Mouse (Mus musculus): ENCODE results near the gene Cyp2d26. TPM values are rescaled to one million over a fixed set of nuclear protein-coding genes. Genes with fewer than 3 reads are reported as not detected.
"Not testable (repeated sequence)": the region's sequence is repeated elsewhere in the genome, so short reads cannot be mapped to it uniquely, and the experiment has no call there.

Gene Cyp2d26
- under 1 TPM in 1 of 3 experiments, not detected in 2; 0.44 TPM for polyA plus RNA-seq (2017; shearing (Covaris generic))

- no peak for ATAC-seq
Measured at GRCm38 (mm10) chr15:82794277-82794676, at the start of gene Cyp2d26. Gene Cyp2d26, minus strand, starts transcription at chr15:82794294.

DNA sequence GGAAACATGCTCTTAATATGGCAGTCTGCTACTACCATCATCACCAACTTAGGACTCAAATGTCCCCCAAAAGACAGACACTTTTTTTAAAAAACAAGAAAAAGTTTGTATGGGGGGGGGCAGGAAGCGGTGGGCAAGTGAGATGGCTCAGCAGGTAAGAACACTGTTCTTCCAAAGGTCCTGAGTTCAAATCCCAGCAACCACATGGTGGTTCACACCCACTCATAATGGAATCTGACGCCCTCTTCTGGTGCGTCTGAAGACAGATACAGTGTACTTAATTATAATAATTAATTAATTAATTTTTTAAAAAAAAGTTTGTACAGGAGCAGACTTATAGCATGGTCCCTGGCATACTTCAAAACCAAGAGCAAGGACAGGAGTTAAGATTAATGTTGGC is 45.1 kb upstream of the Cyp2d26 start:
- ATAC-seq, result no peak

DNA sequence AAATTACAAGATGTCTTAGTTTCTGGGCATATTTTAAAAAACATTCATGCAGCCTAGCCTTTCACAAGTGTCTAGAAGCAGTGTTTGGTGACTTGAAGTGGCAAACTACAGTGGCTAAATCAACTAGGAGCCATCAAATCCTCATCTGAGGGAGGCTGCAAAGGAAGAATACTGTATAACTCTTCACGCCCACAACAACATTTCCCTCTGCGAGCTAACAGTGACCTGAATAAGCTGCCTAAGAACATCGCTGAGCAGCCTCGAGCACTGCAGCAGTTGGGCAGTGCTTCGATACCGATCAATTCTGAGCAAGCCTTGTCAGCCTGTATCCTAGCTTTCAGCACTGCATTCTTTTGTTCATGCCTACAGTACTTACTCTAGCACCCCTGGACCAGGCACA is 35.8 kb upstream of the Cyp2d26 start:
- no peak for ATAC-seq

DNA sequence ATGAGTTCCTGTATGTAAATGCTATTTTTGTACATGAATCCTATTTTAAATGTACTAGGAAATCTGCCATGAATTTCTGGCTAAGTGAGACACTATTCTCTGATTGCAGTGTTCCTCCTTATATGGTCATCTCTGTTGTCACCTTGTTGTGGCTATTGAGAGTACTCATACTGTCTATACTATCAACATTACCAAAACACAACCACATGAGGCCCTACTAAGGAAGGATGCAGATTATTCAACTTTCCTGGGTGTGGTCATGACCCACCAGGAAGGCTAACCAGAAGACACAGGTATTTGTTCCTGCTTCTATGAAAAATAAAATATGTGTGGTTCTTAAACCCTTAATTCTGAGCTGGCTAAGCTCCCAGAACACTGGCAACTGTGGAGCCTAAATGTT is 31.8 kb upstream of the Cyp2d26 start:
- ATAC-seq, result no peak

DNA sequence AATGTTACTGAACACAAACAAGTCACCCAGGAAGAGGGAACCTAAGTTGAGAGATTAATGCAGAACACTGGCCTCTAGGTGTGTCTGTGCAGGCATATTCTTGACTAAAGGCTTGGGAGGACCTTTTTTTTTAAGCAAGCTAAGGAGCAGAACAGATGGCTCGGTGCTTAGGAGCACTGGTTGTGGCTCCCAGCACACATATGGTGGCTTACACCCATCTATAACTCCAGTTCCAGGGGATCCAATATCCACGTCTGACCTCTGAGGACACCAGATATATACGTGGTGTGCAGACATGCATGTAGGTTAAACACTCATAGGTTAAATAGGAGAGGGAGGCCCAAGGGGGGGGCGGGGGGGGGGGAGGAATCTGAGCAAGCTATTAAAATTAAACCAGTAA is 28.3 kb upstream of the Cyp2d26 start:
- ATAC-seq, result no peak

DNA sequence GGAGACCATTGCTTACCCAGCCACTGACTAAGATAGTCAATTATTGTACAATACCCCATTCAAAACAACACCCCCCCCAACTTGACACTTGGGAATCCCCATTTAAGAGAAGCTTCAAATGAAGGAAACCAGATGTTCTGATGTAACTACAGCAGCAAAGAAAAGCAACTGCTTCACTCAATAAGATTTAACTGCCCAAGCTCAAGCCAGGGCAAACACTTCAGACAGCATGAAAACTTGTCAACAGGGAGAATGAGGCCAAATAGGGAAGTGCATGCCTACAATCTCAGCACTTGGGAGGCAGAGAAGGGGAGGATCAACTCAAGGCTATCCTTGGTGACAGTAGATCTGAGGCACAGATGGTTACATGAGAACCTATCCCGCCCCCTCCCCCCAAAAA is 27.6 kb upstream of the Cyp2d26 start:
- no peak for ATAC-seq

- no peak for ATAC-seq
Measured at GRCm38 (mm10) chr15:82815296-82815695, 21.2 kb upstream of the Cyp2d26 start.

- no peak for ATAC-seq
Measured at GRCm38 (mm10) chr15:82814806-82815205, 20.7 kb upstream of the Cyp2d26 start.

- no peak for ATAC-seq
Measured at GRCm38 (mm10) chr15:82814321-82814720, 20.2 kb upstream of the Cyp2d26 start.

- no peak for ATAC-seq
Measured at GRCm38 (mm10) chr15:82810556-82810955, 16.5 kb upstream of the Cyp2d26 start.

GRCm38 (mm10) chr15:82809511-82809910 is 15.4 kb upstream of the Cyp2d26 start:
- no peak for ATAC-seq

- no peak for ATAC-seq
Measured at GRCm38 (mm10) chr15:82806969-82807763, 13.1 kb upstream of the Cyp2d26 start.

GRCm38 (mm10) chr15:82804708-82805639 is 10.9 kb upstream of the Cyp2d26 start:
- ATAC-seq, result peak; percentile 46

- no peak for ATAC-seq
Measured at GRCm38 (mm10) chr15:82795936-82796440, 1.9 kb upstream of the Cyp2d26 start.

GRCm38 (mm10) chr15:82793868-82794267 is 226 bp downstream of the Cyp2d26 start:
- no peak for ATAC-seq

DNA sequence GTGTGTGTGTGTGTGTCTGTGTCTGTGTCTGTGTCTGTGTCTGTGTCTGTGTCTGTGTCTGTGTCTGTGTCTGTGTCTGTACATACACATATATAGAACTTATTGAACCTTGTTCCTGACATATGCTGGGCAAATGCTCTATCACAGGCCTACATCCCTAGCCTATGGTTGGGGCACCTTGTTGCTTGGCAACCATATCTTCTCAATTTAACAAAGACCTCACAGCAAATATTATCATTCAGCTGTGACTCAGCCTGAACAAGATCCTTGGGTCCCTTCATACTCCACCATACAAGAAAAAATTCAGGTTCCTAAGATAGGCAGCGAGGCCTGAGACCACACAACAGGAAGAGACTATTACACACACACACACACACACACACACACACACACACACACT is 640 bp downstream of the Cyp2d26 start:
- ATAC-seq, result no peak

DNA sequence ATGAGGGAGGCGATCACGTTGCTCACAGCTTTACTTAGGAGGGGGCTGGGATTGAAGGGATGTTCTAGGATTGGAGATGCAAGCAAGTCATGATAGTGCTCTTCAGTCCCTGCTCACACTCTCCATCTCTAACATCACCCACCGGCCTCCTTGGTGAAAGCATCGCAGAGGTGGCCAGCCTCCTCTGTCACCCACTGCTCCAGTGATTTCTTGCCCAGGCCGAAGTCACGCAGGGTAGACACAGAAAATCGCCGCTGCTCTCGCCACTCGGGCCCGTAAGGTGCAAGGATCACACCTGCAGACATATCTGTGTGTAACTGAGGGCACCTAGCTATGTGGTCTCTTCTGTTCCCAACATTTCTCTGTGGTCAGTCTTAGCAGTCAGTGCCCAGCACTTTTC is 1.5 kb downstream of the Cyp2d26 start:
- ATAC-seq, result no peak

GRCm38 (mm10) chr15:82784581-82784980 is 9.5 kb downstream of the Cyp2d26 start:
- no peak for ATAC-seq

DNA sequence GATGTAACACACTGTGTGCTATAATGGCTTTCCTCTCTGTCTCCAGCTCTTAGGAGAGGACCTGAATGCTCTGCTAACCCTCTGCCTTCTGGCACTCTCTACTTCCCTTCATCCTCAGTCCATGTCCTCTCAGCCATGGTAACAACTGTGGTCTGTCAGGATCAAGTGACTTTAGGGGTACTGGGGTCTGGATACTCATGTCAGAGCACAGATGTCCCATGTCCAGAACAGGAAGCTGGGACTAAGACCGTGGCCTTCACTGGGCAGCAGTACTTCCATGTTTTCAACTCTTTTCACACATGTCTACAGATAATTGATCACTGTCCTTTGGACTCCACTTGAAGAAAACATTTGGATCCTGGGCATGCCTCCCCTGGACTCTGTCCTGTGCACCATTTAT is 10.3 kb downstream of the Cyp2d26 start:
- no peak for ATAC-seq

GRCm38 (mm10) chr15:82777856-82778255 is 16.2 kb downstream of the Cyp2d26 start:
- ATAC-seq, result not testable (repeated sequence)

DNA sequence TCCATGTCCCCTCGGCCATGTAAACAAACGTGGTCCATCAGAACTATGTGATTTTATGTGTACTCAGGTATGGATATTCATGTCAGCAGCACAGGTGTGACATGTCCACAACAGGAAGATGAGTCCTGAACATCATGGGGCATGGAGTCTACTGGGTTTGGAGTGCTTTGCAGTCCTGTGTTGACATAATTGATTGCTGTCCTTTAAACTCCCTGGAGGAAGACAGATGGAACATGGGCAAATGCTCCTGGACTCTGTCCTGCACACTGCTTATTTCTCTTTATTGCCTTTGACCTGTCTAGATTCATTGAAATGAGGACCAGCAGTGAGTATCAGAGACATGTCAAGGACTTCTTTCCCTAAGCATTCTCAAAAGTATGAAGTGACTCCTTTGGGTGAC is 28.2 kb downstream of the Cyp2d26 start:
- no peak for ATAC-seq

- no peak for ATAC-seq
Measured at GRCm38 (mm10) chr15:82764881-82765280, 29.2 kb downstream of the Cyp2d26 start.

DNA sequence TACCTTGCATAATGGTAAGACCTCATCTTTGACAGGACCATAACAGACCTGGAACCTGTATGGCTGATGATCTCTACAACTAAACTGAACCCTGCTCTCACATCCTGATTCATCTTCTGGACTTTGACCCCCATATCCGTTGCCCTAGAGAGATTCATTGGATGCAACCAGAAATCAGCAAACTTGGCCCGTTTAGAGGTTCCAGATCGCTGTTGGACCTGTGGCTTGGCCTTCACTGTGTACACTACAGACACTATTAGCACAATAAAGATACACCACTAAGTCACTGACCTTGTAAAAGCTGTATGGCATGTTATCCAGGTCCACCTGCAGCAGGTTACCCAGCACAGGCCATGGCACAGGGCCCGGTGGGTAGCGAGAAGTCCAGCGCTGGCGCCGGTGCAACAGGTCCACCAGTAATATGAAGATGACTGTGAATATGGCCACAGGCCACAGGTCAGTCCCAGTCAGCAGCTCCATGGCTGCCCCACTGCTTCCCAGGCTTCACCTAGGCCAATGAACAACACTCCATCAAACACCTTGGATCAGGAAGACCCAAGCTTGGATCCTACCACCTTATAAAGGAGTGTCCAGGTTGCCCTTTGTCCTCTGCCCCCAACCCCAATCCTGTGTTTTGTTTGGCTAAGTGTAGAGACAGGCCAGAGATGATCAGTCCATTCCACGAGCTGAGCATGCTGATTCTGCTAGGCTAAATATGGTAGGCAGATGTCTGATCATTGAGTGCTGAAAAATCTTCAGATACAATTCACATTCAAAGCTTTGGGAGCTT is 30.3 kb downstream of the Cyp2d26 start, which contains the start of gene Cyp2d40:
Cyp2d40 (minus strand) TSS at position 553 of the 790 bp plus-strand sequence.
- ATAC-seq, result no peak
